9 mouse cellular contexts compared by ENCODE assay signal in genomic region chr2:60720906-60721305, GRCm38 (mm10). TPM values are rescaled to one million over a fixed set of nuclear protein-coding genes. Genes with fewer than 3 reads are reported as not detected.
DNase-seq lines count a peak whose midpoint lies in the region; ATAC-seq and TF ChIP-seq lines count a peak whose summit lies in the region.
"Had no signal": no experiment of that assay in that cellular context is flagged by ENCODE, and none has a peak within 500 bp of the region (broad histone marks: within the 10 kb centered on the region; RNA-seq: fewer than 3 reads in every experiment).

No protein-coding gene starts in this region.

- no peak overlapping the region for H3K4me3 ChIP-seq in limb, embryonic 14.5 days (replicated peaks; ENCODE audit: low read length)
- H3K4me3 ChIP-seq: neural tube, embryonic 12.5 days had no signal

- no peak overlapping the region for H3K9ac ChIP-seq in limb, embryonic 14.5 days (ENCODE audit: low read depth, low read length, severe bottlenecking)
- H3K9ac ChIP-seq: neural tube, embryonic 12.5 days had no signal

- H3K4me1 ChIP-seq in limb, embryonic 14.5 days (ENCODE audit: control insufficient read depth, insufficient read depth, low read length): no peaks in the 10 kb centered on the region; the same call in 1 of the 2 replicates

- no peaks in the 10 kb centered on the region for H3K27me3 ChIP-seq in limb, embryonic 14.5 days (ENCODE audit: control insufficient read depth, insufficient read depth, low read length)
- H3K27me3 ChIP-seq: neural tube, embryonic 12.5 days had no signal

- no peak overlapping the region for H3K27ac ChIP-seq in limb, embryonic 14.5 days (replicated peaks; ENCODE audit: low read depth, low read length)
- H3K27ac ChIP-seq: neural tube, embryonic 12.5 days had no signal

- 24% methylated on average over 5 of the region's 5 CpGs for WGBS in limb, embryonic 14.5 days

- no peaks in the 10 kb centered on the region for H3K36me3 ChIP-seq in limb, embryonic 14.5 days (ENCODE audit: control insufficient read depth, insufficient read depth, low read length)
- H3K36me3 ChIP-seq: neural tube, embryonic 12.5 days had no signal

- DNase-seq in gastrocnemius, postnatal 10 days: peak; percentile 52
- DNase-seq in gastrocnemius, postnatal 4 days (ENCODE audit: low spot score in 2 of 2): no peak
- peak; percentile 21 to 45 for DNase-seq in right cerebral cortex, adult 2 months (ENCODE audit: low spot score in 2 of 2)
- DNase-seq in right cerebral cortex, postnatal 10 days (ENCODE audit: low spot score in 2 of 2): no peak
- peak; percentile 63 to 70 for DNase-seq in cerebellum, postnatal 14 days
- no peak for DNase-seq in limb, embryonic 14.5 days (ENCODE audit: low spot score)
- no peak for DNase-seq in urinary bladder, postnatal 25 days (ENCODE audit: low spot score)
- no peak for DNase-seq in neural tube, embryonic 10.5 days (ENCODE audit: extremely low spot score, low spot score)

- TF ChIP-seq POLR2A in limb, embryonic 14.5 days (IDR thresholded peaks at IDR 0.05; ENCODE audit: borderline replicate concordance, extremely low read depth, insufficient read depth, insufficient read length): no peak

- H3K4me2 ChIP-seq in limb, embryonic 14.5 days (replicated peaks; ENCODE audit: low read depth, low read length, severe bottlenecking): no peak overlapping the region
- H3K4me2 ChIP-seq: neural tube, embryonic 12.5 days had no signal

- no peaks in the 10 kb centered on the region for H3K9me3 ChIP-seq in limb, embryonic 14.5 days (ENCODE audit: control insufficient read depth, low read length)
- H3K9me3 ChIP-seq: neural tube, embryonic 12.5 days had no signal

- 0 out of 2 replicates have a peak, but pooled peaks have one; percentile 42 for ATAC-seq in limb, embryonic 14.5 days (ENCODE audit: low FRiP score, low read depth)

RNA-seq across cellular contexts. Expression of gene Itgb6, which starts 1.5 kb away (rescaled TPM):
- 10 to 100 TPM; 29.2 to 30.5 TPM for total RNA-seq in gastrocnemius, postnatal 10 days (2021)
- total RNA-seq in gastrocnemius, postnatal 4 days (2021): 10 to 100 TPM; 35.8 to 36.2 TPM
- 1.8 and 2.6 TPM in 2 replicates for polyA plus RNA-seq in limb, embryonic 14.5 days (2012; rRNA removed)
- 2.7 and 3.3 TPM in 2 replicates for polyA plus RNA-seq in limb, embryonic 14.5 days (2014; fragmentation: Nextera tagmentation; extraction: Ambion mirVana)

Comparison
In these comparisons a context has a peak if more than half of its experiments do, and no peak if none do; other contexts are left out.
1. DNase-seq: peak in gastrocnemius, postnatal 10 days (single experiment), right cerebral cortex, adult 2 months (2 of 2) and cerebellum, postnatal 14 days (2 of 2); none in gastrocnemius, postnatal 4 days (0 of 2), right cerebral cortex, postnatal 10 days (0 of 2), limb, embryonic 14.5 days (single experiment), urinary bladder, postnatal 25 days (single experiment) and neural tube, embryonic 10.5 days (single experiment).